Mouse (Mus musculus): ENCODE data around the gene Fbln2.
"Not testable (repeated sequence)": the region's sequence is repeated elsewhere in the genome, so short reads cannot be mapped to it uniquely, and the experiment has no call there.

Fbln2 gene

DNA sequence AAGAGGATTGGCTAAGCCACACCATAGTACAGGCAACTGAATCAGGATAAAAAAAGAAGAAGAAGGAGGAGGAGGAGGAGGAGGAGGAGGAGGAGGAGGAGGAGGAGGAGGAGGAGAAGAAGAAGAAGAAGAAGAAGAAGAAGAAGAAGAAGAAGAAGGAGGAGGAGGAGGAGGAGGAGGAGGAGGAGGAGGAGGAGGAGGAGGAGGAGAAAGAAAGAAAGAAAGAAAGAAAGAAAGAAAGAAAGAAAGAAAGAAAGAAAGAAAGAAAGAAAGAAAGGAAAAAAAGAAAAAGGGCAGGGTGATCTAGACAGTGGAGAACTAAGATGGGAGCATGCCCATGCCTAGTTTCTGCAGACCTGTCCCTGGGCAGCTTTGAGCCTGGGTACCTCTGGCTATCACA lies at the start of gene Fbln2:
Fbln2 (plus strand) TSS at position 301 of the 400 bp plus-strand sequence.
- DNase-seq (ENCODE audit: low spot score in 2 of 2): not testable (repeated sequence)

DNA sequence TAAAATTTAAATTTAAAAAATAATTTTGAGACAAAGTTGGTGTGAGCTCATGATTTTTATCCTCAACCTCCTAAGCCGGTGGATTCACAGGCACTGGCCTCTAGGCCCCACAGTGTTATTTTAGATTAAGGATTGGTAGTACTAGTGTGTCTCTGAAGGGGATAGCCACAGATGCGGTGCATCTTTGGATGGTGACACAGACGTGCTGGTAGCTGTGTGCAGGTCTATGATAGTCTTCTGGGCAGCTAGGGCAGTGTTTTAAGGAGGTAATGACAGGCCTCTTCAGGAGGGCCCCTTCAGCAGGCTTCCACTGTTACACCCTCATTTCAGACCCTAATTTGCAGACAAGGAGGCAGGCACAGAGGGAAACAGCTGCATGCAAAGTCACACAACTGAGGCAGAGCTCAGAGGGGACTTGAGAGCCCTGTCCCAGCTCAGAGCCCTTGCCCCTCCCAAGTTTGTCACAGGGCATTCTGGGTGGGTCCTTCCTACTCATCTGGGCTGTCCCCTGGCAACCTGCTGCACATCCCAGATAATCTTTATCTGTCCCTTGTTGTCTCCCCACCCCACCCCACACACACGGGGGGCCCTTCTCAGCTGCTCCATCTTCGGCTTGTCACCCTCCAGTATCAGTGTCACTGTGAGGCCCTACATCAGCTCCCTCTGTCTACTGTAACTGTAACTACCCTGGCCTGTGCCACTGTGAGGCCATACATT lies 48.9 kb upstream of the Fbln2 start:
- DNase-seq (ENCODE audit: low spot score in 2 of 2): no peak

DNA sequence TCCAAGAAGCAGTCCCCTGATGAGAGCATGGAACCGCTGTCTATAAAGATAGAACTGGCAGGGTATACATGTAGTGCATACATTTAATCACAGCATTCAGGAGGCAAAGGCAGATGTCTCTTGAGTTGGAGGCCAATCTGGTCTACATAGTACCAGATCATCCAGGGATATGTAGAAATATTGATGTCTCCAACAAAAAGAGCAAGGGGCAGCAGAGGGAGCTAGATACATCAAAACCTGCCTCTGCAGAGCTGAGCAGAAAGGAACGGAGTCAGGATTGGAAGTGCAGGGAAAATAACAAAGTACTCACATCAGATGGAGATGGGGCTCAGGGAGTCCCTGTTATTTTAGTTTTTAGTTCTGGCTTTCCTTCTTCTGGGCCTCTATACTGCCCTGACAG lies 47.7 kb upstream of the Fbln2 start:
- DNase-seq (ENCODE audit: low spot score in 2 of 2): no peak

- peak; percentile 63 to 69 for DNase-seq (ENCODE audit: low spot score in 2 of 2)
Measured at GRCm38 (mm10) chr6:91165210-91165609, 47.0 kb upstream of the Fbln2 start.

DNA sequence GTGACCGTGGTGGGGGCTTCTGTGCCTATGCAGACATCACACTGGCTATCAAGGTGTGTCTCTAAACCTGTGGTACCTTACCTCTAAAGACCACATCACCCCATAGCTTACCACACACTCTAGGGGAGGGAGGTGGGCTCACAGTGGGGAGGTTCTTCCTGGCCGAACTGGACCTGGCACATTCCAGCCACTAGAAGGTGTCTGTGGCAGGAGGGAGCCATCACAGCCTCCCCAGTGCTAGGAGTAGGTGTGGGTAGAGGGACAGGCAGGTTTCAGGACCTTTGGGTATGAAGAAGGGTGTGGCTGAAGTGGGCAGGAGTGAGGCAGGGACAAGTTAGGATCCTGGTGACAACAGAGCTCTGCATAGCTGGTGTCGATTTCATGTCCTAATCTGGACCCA lies 44.4 kb upstream of the Fbln2 start:
- no peak for DNase-seq (ENCODE audit: low spot score in 2 of 2)

DNA sequence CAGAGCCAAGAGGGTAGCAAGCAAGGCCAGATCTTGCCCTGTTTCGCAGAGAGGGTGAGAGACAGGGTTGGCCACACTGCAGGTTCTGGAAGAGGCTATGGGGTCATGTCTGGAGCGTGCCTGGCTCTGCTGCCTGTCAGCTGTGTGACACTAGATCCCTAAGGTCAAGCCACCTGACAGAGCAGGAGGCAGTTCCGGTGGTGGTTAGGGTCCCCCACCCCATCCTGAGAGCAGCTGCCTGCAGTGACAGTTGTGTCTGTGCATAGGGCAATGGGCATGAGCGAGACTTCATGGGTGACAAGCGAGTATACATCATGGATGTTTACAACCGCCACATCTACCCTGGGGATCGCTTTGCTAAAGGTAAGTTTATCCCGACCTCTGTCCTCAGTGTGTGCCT lies 43.1 kb upstream of the Fbln2 start:
- DNase-seq (ENCODE audit: low spot score in 2 of 2): no peak

GRCm38 (mm10) chr6:91171396-91171895 lies 40.8 kb upstream of the Fbln2 start:
- no peak for DNase-seq (ENCODE audit: low spot score in 2 of 2)

DNA sequence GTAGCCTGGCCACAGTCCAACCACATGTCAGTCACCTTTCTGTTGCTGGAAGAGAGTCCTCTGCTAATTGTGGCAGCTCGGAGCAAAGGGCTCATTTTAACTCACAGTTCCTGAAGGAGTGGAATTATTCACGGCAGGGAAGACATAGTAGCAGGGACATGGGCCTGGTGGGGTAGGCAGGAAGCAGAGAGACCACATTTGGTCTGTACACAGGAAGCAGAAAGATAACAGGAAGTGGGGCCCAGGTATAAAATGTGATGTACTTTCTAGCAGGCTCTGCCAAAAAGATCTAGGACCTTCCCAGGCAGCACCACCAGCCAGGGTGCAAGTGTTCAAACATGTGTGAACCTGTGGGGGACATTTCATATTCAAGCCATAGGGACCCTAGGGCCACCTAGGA lies 39.9 kb upstream of the Fbln2 start:
- no peak for DNase-seq (ENCODE audit: low spot score in 2 of 2)

DNA sequence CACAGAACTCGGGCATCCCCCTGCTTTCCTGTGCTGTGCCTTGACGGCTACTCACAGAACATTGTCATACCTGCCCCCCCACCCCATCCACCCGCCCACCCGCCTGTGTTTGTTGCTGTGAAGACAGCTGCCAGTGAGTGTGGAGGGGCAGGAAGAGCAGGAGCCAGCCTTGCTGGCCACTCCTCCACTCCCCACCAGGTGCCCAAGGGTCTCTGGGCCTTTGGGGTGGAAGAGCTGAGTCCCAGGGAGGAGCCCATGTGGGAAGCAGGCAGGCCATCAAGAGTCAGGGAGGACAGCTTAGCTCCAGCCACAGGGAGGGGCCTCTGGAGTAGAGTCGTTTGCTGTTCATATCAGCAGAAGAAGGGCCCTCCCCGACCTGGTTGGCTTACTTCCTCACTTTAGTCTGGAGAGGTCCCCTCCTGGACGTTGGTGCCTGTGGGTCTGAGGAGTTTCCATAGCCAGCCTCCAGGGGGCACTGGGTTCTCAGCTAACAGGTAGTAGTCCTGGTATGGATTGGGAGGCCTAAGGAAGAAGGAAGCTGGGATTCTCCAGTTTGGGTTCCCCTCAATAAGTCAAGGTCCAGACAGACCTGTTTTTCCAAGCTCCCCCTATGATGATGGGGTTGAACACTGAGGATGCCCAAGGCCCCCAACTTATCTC lies 38.9 kb upstream of the Fbln2 start:
- peak in 1 of 2 experiments; percentile 65 for DNase-seq (ENCODE audit: low spot score in 2 of 2)

DNA sequence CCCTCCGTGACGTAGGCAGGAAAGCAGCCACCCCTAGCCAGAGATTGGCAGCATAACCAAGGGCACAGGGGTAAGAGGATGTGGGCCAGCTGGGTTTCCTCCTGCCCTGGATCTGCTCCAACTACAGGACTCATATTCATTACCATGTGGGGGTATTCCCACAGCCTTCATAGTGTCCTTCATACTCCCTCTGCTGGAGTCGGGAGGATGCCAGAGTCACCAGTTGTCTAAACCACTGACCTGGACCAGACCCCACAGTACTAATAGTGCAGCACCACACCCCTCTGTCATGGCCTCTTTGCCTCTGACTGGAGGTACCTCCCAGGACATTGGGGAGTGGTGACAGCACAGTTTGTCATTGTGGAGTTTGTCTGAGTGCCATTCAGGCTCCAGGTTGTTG lies 38.0 kb upstream of the Fbln2 start:
- DNase-seq (ENCODE audit: low spot score in 2 of 2): no peak

DNA sequence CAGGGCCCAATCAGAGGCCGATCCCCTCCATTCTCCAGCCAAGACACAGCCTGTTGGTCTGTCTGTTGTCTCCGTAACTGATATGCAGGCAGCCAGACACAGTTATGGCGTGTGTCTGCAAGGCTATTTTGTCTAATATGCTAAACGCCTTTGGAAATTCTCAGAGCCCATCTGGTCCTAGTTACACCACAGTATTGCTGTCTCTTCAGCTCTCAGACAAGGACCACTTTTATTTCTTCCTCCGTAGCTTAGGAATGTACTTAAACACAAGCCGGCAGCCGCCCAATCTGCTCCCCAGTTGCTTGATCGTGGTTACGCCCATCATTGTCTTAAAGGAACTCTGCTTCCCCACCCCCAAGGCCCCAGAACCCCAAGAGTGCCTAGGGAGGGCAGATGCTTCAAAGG lies 31.5 kb upstream of the Fbln2 start:
- DNase-seq (ENCODE audit: low spot score in 2 of 2): no peak

- DNase-seq (ENCODE audit: low spot score in 2 of 2): no peak
Measured at GRCm38 (mm10) chr6:91181320-91181719, 30.9 kb upstream of the Fbln2 start.

- DNase-seq (ENCODE audit: low spot score in 2 of 2): no peak
Measured at GRCm38 (mm10) chr6:91182075-91182490, 30.2 kb upstream of the Fbln2 start.

- DNase-seq (ENCODE audit: low spot score in 2 of 2): no peak
Measured at GRCm38 (mm10) chr6:91183041-91183440, 29.2 kb upstream of the Fbln2 start.

- no peak for DNase-seq (ENCODE audit: low spot score in 2 of 2)
Measured at GRCm38 (mm10) chr6:91183980-91184379, 28.3 kb upstream of the Fbln2 start.

GRCm38 (mm10) chr6:91184776-91185175 lies 27.5 kb upstream of the Fbln2 start:
- DNase-seq (ENCODE audit: low spot score in 2 of 2): no peak

- no peak for DNase-seq (ENCODE audit: low spot score in 2 of 2)
Measured at GRCm38 (mm10) chr6:91185502-91185901, 26.8 kb upstream of the Fbln2 start.

DNA sequence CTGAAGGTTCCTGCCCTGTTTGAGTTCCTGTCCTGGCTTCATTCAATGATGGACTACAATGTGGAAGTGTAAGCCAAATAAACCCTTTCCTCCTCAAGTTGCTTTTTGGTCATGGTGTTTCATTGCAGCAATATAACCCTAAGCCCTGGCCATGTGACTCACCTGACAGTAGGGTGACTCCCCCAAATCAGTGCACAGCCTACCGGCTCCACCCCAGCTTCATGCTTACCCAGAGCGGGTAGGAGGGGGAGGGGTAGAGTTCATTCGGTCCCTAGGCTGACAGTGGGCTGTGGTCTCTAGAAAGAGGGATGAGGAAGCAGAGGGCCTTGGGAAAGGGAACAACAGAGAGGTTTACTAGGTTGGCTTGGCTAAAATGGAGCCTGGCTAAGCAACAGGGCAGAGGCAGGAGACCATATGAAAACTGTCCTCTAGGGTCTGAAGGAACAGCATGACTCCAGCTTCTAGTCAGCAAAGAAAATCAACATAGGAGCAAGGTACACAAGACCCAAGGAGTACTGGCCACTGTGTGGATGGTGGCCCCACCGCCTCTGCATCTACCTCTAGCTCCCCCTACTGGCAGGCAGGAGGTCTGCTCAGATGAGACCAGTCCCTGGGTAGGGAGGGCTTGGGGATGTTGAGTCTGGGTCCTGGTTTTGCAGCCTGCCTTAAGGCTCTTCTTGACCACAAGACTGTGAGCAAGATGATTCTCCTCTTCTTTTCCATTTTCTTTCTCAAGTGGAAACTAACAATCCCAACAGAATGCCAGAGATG lies 25.9 kb upstream of the Fbln2 start:
- no peak for DNase-seq (ENCODE audit: low spot score in 2 of 2)

DNA sequence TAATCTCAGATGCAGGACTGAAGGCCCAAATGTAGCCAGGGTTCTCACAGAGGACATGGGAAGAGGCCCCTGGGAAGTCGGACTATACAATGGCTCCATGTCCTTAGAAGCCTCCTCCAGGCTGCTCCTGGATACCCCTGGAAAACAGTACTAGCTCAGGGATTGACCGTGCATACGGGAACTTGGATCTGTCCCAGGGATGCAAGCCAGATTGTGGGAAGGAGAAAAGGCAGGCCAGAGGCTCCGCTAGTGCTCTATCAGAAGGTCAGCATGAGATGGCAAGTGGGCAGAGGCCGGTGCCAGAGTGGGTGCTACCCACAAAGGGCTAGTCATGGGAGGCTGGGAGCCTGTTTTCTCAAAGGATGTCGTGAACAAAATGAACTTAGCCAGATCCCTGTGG lies 25.3 kb upstream of the Fbln2 start:
- DNase-seq (ENCODE audit: low spot score in 2 of 2): no peak

- DNase-seq (ENCODE audit: low spot score in 2 of 2): no peak
Measured at GRCm38 (mm10) chr6:91187871-91188270, 24.4 kb upstream of the Fbln2 start.

GRCm38 (mm10) chr6:91189971-91190370 lies 22.3 kb upstream of the Fbln2 start:
- no peak for DNase-seq (ENCODE audit: low spot score in 2 of 2)

DNA sequence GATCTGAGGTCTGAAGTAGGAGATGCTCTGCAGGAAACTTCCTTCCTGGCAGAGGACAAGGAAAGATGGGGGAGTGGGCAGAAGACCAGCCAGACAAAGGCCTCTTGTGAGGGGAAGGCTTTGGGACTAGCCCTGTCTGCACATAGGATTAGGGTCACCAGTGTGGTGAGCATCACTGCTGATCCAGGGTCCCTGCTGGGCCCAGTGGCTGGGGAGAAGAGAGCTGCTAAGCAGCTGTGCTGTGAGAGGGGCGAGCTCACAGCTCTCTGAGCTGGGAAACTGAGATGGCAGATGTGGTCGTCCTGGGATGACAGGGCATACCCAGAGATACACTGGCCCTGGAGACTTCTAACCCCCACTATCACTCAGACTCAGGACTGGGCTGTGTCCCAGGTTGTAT lies 20.8 kb upstream of the Fbln2 start:
- DNase-seq (ENCODE audit: low spot score in 2 of 2): no peak

- DNase-seq (ENCODE audit: low spot score in 2 of 2): no peak
Measured at GRCm38 (mm10) chr6:91192421-91192820, 19.8 kb upstream of the Fbln2 start.

Data from frontal cortex, postnatal 14 days (tissue).